20 mouse cellular contexts compared by ENCODE assay signal in genomic region chr4:137001825-137002224, GRCm38 (mm10). TPM values are rescaled to one million over a fixed set of nuclear protein-coding genes. Genes with fewer than 3 reads are reported as not detected.
A peak's percentile ranks its signal among the peaks of the same experiment; 100 is the strongest.
DNase-seq lines count a peak whose midpoint lies in the region; ATAC-seq and TF ChIP-seq lines count a peak whose summit lies in the region.
"Had no signal": no experiment of that assay in that cellular context is flagged by ENCODE, and none has a peak within 500 bp of the region (broad histone marks: within the 10 kb centered on the region; RNA-seq: fewer than 3 reads in every experiment).

No protein-coding gene starts in this region.

- no peaks in the 10 kb centered on the region for H3K27me3 ChIP-seq in forebrain, postnatal 0 days (ENCODE audit: insufficient read depth, low read length)
- no peaks in the 10 kb centered on the region for H3K27me3 ChIP-seq in forebrain, embryonic 16.5 days (replicated peaks; ENCODE audit: control insufficient read depth, insufficient read depth, low read length)
- H3K27me3 ChIP-seq in kidney, embryonic 15.5 days, result no peaks in the 10 kb centered on the region
- no peaks in the 10 kb centered on the region for H3K27me3 ChIP-seq in hindbrain, embryonic 13.5 days
- H3K27me3 ChIP-seq: heart, embryonic 15.5 days; intestine, embryonic 15.5 days; lung, embryonic 15.5 days; neural tube, embryonic 12.5 days had no signal

- ATAC-seq in forebrain, postnatal 0 days, result no peak
- ATAC-seq in forebrain, embryonic 16.5 days, result no peak
- ATAC-seq in kidney, embryonic 15.5 days (replicated peaks; ENCODE audit: low FRiP score), result no peak
- no peak for ATAC-seq in hindbrain, embryonic 13.5 days (ENCODE audit: low FRiP score)
- ATAC-seq: intestine, embryonic 15.5 days had no signal

- WGBS in forebrain, postnatal 0 days, result 64% methylated on average over 3 of the region's 3 CpGs
- 67% methylated on average over 3 of the region's 3 CpGs for WGBS in forebrain, embryonic 16.5 days
- WGBS in kidney, embryonic 15.5 days, result 86% methylated on average over 3 of the region's 3 CpGs
- WGBS in hindbrain, embryonic 13.5 days, result 87% methylated on average over 3 of the region's 3 CpGs

- H3K9ac ChIP-seq in forebrain, postnatal 0 days, result no peak overlapping the region
- H3K9ac ChIP-seq in forebrain, embryonic 16.5 days (replicated peaks; ENCODE audit: low read depth, low read length), result no peak overlapping the region
- H3K9ac ChIP-seq in kidney, embryonic 15.5 days, result no peak overlapping the region
- no peak overlapping the region for H3K9ac ChIP-seq in hindbrain, embryonic 13.5 days
- H3K9ac ChIP-seq: heart, embryonic 15.5 days; intestine, embryonic 15.5 days; lung, embryonic 15.5 days; neural tube, embryonic 12.5 days had no signal

- H3K9me3 ChIP-seq in forebrain, postnatal 0 days (ENCODE audit: low read length), result no peaks in the 10 kb centered on the region
- no peaks in the 10 kb centered on the region for H3K9me3 ChIP-seq in forebrain, embryonic 16.5 days (ENCODE audit: control insufficient read depth, low read length)
- no peaks in the 10 kb centered on the region for H3K9me3 ChIP-seq in kidney, embryonic 15.5 days (replicated peaks)
- H3K9me3 ChIP-seq in hindbrain, embryonic 13.5 days, result no peaks in the 10 kb centered on the region
- H3K9me3 ChIP-seq: heart, embryonic 15.5 days; intestine, embryonic 15.5 days; limb, embryonic 10.5 days; lung, embryonic 15.5 days; neural tube, embryonic 12.5 days had no signal

- TF ChIP-seq CTCF in forebrain, postnatal 0 days (IDR thresholded peaks at IDR 0.05; ENCODE audit: low read depth), result no peak

- H3K36me3 ChIP-seq in forebrain, postnatal 0 days (ENCODE audit: insufficient read depth), result no peaks in the 10 kb centered on the region
- H3K36me3 ChIP-seq in forebrain, embryonic 16.5 days (ENCODE audit: control insufficient read depth, insufficient read depth), result no peaks in the 10 kb centered on the region
- peaks cover 55% of the 10 kb centered on the region for H3K36me3 ChIP-seq in kidney, embryonic 15.5 days
- peaks cover 28% of the 10 kb centered on the region for H3K36me3 ChIP-seq in hindbrain, embryonic 13.5 days

- no peaks in the 10 kb centered on the region for H3K4me1 ChIP-seq in forebrain, postnatal 0 days (ENCODE audit: insufficient read depth)
- peaks cover 6% of the 10 kb centered on the region; the same call in 1 of the 2 replicates for H3K4me1 ChIP-seq in forebrain, embryonic 16.5 days (replicated peaks; ENCODE audit: control insufficient read depth, insufficient read depth, low read length)
- no peaks in the 10 kb centered on the region for H3K4me1 ChIP-seq in kidney, embryonic 15.5 days
- peaks cover 27% of the 10 kb centered on the region for H3K4me1 ChIP-seq in hindbrain, embryonic 13.5 days (replicated peaks)
- H3K4me1 ChIP-seq: heart, embryonic 15.5 days; intestine, embryonic 15.5 days; lung, embryonic 15.5 days had no signal

- DNase-seq in forebrain, postnatal 0 days, result peak; percentile 37
- DNase-seq in kidney, adult 9 months, result peak; percentile 73
- peak; percentile 14 for DNase-seq in retina, postnatal 1 day
- DNase-seq in retina, embryonic 14.5 days (ENCODE audit: low spot score), result no peak
- DNase-seq: cerebellum, adult 11 months; heart, adult 11 months; thymus, postnatal 25 days had no signal

- no peak overlapping the region for H3K4me3 ChIP-seq in forebrain, postnatal 0 days (ENCODE audit: low read depth, low read length)
- no peak overlapping the region for H3K4me3 ChIP-seq in forebrain, embryonic 16.5 days (replicated peaks; ENCODE audit: low read length)
- no peak overlapping the region for H3K4me3 ChIP-seq in kidney, embryonic 15.5 days (replicated peaks)
- H3K4me3 ChIP-seq in hindbrain, embryonic 13.5 days, result no peak overlapping the region
- H3K4me3 ChIP-seq: heart, embryonic 15.5 days; intestine, embryonic 15.5 days; layer of hippocampus, adult 2 months; limb, embryonic 10.5 days; lung, embryonic 15.5 days; neural tube, embryonic 12.5 days had no signal

- H3K27ac ChIP-seq in forebrain, postnatal 0 days (ENCODE audit: low read depth, low read length), result no peak overlapping the region
- H3K27ac ChIP-seq in forebrain, embryonic 16.5 days (ENCODE audit: low read length), result no peak overlapping the region
- H3K27ac ChIP-seq in kidney, embryonic 15.5 days, result no peak overlapping the region
- H3K27ac ChIP-seq in hindbrain, embryonic 13.5 days, result no peak overlapping the region
- H3K27ac ChIP-seq: heart, embryonic 15.5 days; intestine, embryonic 15.5 days; layer of hippocampus, adult 2 months; limb, embryonic 10.5 days; lung, embryonic 15.5 days; neural tube, embryonic 12.5 days had no signal

- H3K4me2 ChIP-seq in forebrain, postnatal 0 days (ENCODE audit: low read depth), result no peak overlapping the region
- no peak overlapping the region for H3K4me2 ChIP-seq in forebrain, embryonic 16.5 days (ENCODE audit: low read length)
- H3K4me2 ChIP-seq in kidney, embryonic 15.5 days, result no peak overlapping the region
- no peak overlapping the region for H3K4me2 ChIP-seq in hindbrain, embryonic 13.5 days
- H3K4me2 ChIP-seq: heart, embryonic 15.5 days; intestine, embryonic 15.5 days; liver, embryonic 11.5 days; lung, embryonic 15.5 days; neural tube, embryonic 12.5 days had no signal

RNA-seq across cellular contexts. Expression of gene Epha8, which starts 45.2 kb away (rescaled TPM):
- total RNA-seq in forebrain, postnatal 0 days (2014; rRNA removed), result 20.5 and 23.9 TPM in 2 replicates
- polyA plus RNA-seq in forebrain, postnatal 0 days (2015; fragmentation: Nextera tagmentation; extraction: Ambion mirVana), result 6.6 and 9.5 TPM in 2 replicates
- polyA plus RNA-seq in forebrain, embryonic 16.5 days (2015; fragmentation: Nextera tagmentation; extraction: Ambion mirVana), result 3.7 and 6.7 TPM in 2 replicates
- polyA plus RNA-seq in kidney, embryonic 15.5 days (2015; fragmentation: Nextera tagmentation; extraction: Ambion mirVana), result 0.19 and 0.21 TPM in 2 replicates
- 5.6 and 6.1 TPM in 2 replicates for polyA plus RNA-seq in hindbrain, embryonic 13.5 days (2015; fragmentation: Nextera tagmentation; extraction: Ambion mirVana)
- total RNA-seq: gastrocnemius, adult 8-10 months; megakaryocyte progenitor cell, adult 5-6 weeks; monocyte, adult 5-6 weeks had no signal

RNA-seq across cellular contexts. Expression of gene Zbtb40, which starts 46.8 kb away (rescaled TPM):
- 6.2 and 6.8 TPM in 2 replicates for total RNA-seq in forebrain, postnatal 0 days (2014; rRNA removed)
- 0.58 and 0.87 TPM in 2 replicates for polyA plus RNA-seq in forebrain, postnatal 0 days (2015; fragmentation: Nextera tagmentation; extraction: Ambion mirVana)
- 5.3 and 6.0 TPM in 2 replicates for polyA plus RNA-seq in forebrain, embryonic 16.5 days (2015; fragmentation: Nextera tagmentation; extraction: Ambion mirVana)
- polyA plus RNA-seq in kidney, embryonic 15.5 days (2015; fragmentation: Nextera tagmentation; extraction: Ambion mirVana), result 4.1 and 4.6 TPM in 2 replicates
- 4.4 and 4.5 TPM in 2 replicates for polyA plus RNA-seq in hindbrain, embryonic 13.5 days (2015; fragmentation: Nextera tagmentation; extraction: Ambion mirVana)
